Mouse (Mus musculus) C2C12 (cell line): ENCODE data around the gene Frmd5.

ENCODE experiments used
- CTCF ChIP-seq: IDR thresholded peaks from one replicate; pipeline ENCODE4 v1.5.1; 2011; ENCODE audit not compliant: control insufficient read depth, insufficient read depth, insufficient read length
- MAX ChIP-seq: IDR thresholded peaks from one replicate; pipeline ENCODE4 v1.6.1; 2011; ENCODE audit warnings: mild to moderate bottlenecking, control low read depth
- MYOD1 ChIP-seq: IDR thresholded peaks from one replicate; pipeline ENCODE4 v1.6.1; 2011; ENCODE audit warnings: low read depth; ENCODE audit not compliant: control insufficient read depth, insufficient read length
- USF1 ChIP-seq: IDR thresholded peaks from one replicate; pipeline ENCODE4 v1.6.1; 2011; ENCODE audit warnings: low read depth, mild to moderate bottlenecking, control low read depth, moderate library complexity

GRCm38 (mm10) chr2:121764851-121765250, 42.0 kb downstream of the Frmd5 start:
- TF ChIP-seq MYOD1 (no peak), CTCF (no peak), MAX (no peak), USF1 (no peak)
